Comparison of ENCODE assay signal across 29 mouse cellular contexts in genomic region chr7:96772966-96773365, GRCm38 (mm10).
DNase-seq lines count a peak whose midpoint lies in the region; ATAC-seq and TF ChIP-seq lines count a peak whose summit lies in the region.
"Had no signal": no experiment of that assay in that cellular context is flagged by ENCODE, and none has a peak within 500 bp of the region (broad histone marks: within the 10 kb centered on the region; RNA-seq: fewer than 3 reads in every experiment).

No protein-coding gene starts in this region.

- intact Hi-C loops in left cerebral cortex, postnatal 25 days (cut with DNase I) = loop anchor here (2.0 kb wide), 1 partner anchor 66 kb away; no protein-coding TSS in a partner anchor
- intact Hi-C loops in heart, adult 2 months (cut with DNase I) = loop anchor here (5.0 kb wide), 1 partner anchor 251 kb away; no protein-coding TSS in a partner anchor

- TF ChIP-seq EP300 in heart, adult 2 months (IDR thresholded peaks at IDR 0.05; ENCODE audit: insufficient read depth, low read depth, low read length) = no peak

- no peaks in the 10 kb centered on the region for H3K9me3 ChIP-seq in forebrain, embryonic 15.5 days
- peaks cover under 1% of the 10 kb centered on the region; the same call in 1 of the 2 replicates for H3K9me3 ChIP-seq in forebrain, embryonic 12.5 days
- H3K9me3 ChIP-seq in forebrain, postnatal 0 days (ENCODE audit: low read length) = no peaks in the 10 kb centered on the region
- H3K9me3 ChIP-seq: limb, embryonic 15.5 days; neural tube, embryonic 15.5 days; stomach, embryonic 15.5 days had no signal

- ATAC-seq in forebrain, embryonic 15.5 days (replicated peaks) = 0 out of 2 replicates have a peak, but pooled peaks have one; percentile 1
- no peak for ATAC-seq in forebrain, embryonic 12.5 days (ENCODE audit: low FRiP score)
- ATAC-seq in forebrain, postnatal 0 days = peak; percentile 26; the same call in 1 of the 2 replicates
- ATAC-seq: CD4-positive, CD25-positive, alpha-beta regulatory T cell, adult 4 months had no signal

- H3K4me1 ChIP-seq in forebrain, embryonic 15.5 days = peaks cover 33% of the 10 kb centered on the region
- peaks cover 20% of the 10 kb centered on the region; the same call in 1 of the 2 replicates for H3K4me1 ChIP-seq in forebrain, embryonic 12.5 days
- H3K4me1 ChIP-seq in forebrain, postnatal 0 days (ENCODE audit: insufficient read depth) = no peaks in the 10 kb centered on the region
- H3K4me1 ChIP-seq in heart, adult 2 months (ENCODE audit: control insufficient read depth, insufficient read depth, low read length) = no peaks in the 10 kb centered on the region

- H3K9ac ChIP-seq in forebrain, embryonic 15.5 days (replicated peaks) = no peak overlapping the region
- H3K9ac ChIP-seq in forebrain, embryonic 12.5 days = no peak overlapping the region
- H3K9ac ChIP-seq in forebrain, postnatal 0 days = no peak overlapping the region
- no peak overlapping the region for H3K9ac ChIP-seq in heart, adult 2 months (ENCODE audit: low read depth, low read length)
- H3K9ac ChIP-seq: heart, embryonic 12.5 days; hindbrain, embryonic 14.5 days; limb, embryonic 15.5 days; liver, embryonic 14.5 days; lung, embryonic 14.5 days; neural tube, embryonic 15.5 days; stomach, embryonic 15.5 days had no signal

- H3K27ac ChIP-seq in forebrain, embryonic 15.5 days (replicated peaks) = peak overlapping the region; percentile 73
- no peak overlapping the region for H3K27ac ChIP-seq in forebrain, embryonic 12.5 days
- H3K27ac ChIP-seq in forebrain, postnatal 0 days (ENCODE audit: low read depth, low read length) = no peak overlapping the region
- no peak overlapping the region for H3K27ac ChIP-seq in heart, adult 2 months
- H3K27ac ChIP-seq: gastrocnemius, adult 2 months; hindbrain, embryonic 14.5 days; limb, embryonic 15.5 days; liver, embryonic 14.5 days; neural tube, embryonic 15.5 days; stomach, embryonic 15.5 days had no signal

- H3K79me2 ChIP-seq in heart, adult 2 months (replicated peaks; ENCODE audit: control insufficient read depth, insufficient read depth, low read length) = no peaks in the 10 kb centered on the region

- H3K4me3 ChIP-seq in forebrain, embryonic 15.5 days = no peak overlapping the region
- H3K4me3 ChIP-seq in forebrain, embryonic 12.5 days (replicated peaks) = no peak overlapping the region
- no peak overlapping the region for H3K4me3 ChIP-seq in forebrain, postnatal 0 days (ENCODE audit: low read depth, low read length)
- no peak overlapping the region for H3K4me3 ChIP-seq in heart, adult 2 months
- H3K4me3 ChIP-seq: erythroblast, embryonic 14.5 days; gastrocnemius, adult 2 months; heart, embryonic 12.5 days; limb, embryonic 15.5 days; neural tube, embryonic 15.5 days; stomach, embryonic 15.5 days had no signal

- peak; percentile 36 to 73 for DNase-seq in left cerebral cortex, postnatal 25 days (ENCODE audit: low spot score in 2 of 2)
- no peak for DNase-seq in left cerebral cortex, adult 11 months (ENCODE audit: low spot score)
- DNase-seq in R1 (ENCODE audit: low read depth, low spot score) = peak; percentile 52
- DNase-seq in forebrain, postnatal 0 days = no peak
- no peak for DNase-seq in heart, adult 2 months
- DNase-seq in natural killer cell, adult 2 months (ENCODE audit: low spot score in 2 of 2) = no peak
- DNase-seq: adrenal gland, postnatal 14 days; gastrocnemius, adult 2 months; gastrocnemius, postnatal 36 days; heart, adult 18-20 months; heart, postnatal 4 days; kidney, adult 2 months; kidney, postnatal 36 days; lung, embryonic 14.5 days; lung, postnatal 14 days; midbrain, embryonic 14.5 days; retina, postnatal 1 day; right cerebral cortex, postnatal 14 days; thymus, postnatal 25 days had no signal

- no peak for TF ChIP-seq POLR2A in heart, adult 2 months (IDR thresholded peaks at IDR 0.05; ENCODE audit: insufficient read depth, low read depth, low read length)

- no peak for TF ChIP-seq CTCF in forebrain, postnatal 0 days (IDR thresholded peaks at IDR 0.05; ENCODE audit: low read depth)
- TF ChIP-seq CTCF in heart, adult 2 months (IDR thresholded peaks at IDR 0.05) = no peak

- no peaks in the 10 kb centered on the region for H3K27me3 ChIP-seq in forebrain, embryonic 15.5 days
- H3K27me3 ChIP-seq in forebrain, embryonic 12.5 days = no peaks in the 10 kb centered on the region
- no peaks in the 10 kb centered on the region for H3K27me3 ChIP-seq in forebrain, postnatal 0 days (ENCODE audit: insufficient read depth, low read length)
- no peaks in the 10 kb centered on the region for H3K27me3 ChIP-seq in heart, adult 2 months (ENCODE audit: control insufficient read depth, insufficient read depth, low read length)
- H3K27me3 ChIP-seq: limb, embryonic 15.5 days; neural tube, embryonic 15.5 days; stomach, embryonic 15.5 days had no signal

- peaks cover 12% of the 10 kb centered on the region for H3K36me3 ChIP-seq in forebrain, embryonic 15.5 days
- H3K36me3 ChIP-seq in forebrain, embryonic 12.5 days (replicated peaks) = peaks cover 13% of the 10 kb centered on the region
- peaks cover 8% of the 10 kb centered on the region for H3K36me3 ChIP-seq in forebrain, postnatal 0 days (ENCODE audit: insufficient read depth)
- H3K36me3 ChIP-seq in heart, adult 2 months (ENCODE audit: control insufficient read depth, insufficient read depth, low read length) = no peaks in the 10 kb centered on the region
- H3K36me3 ChIP-seq: heart, embryonic 12.5 days had no signal

- 69% methylated on average over 4 of the region's 4 CpGs for WGBS in forebrain, embryonic 15.5 days
- 80% methylated on average over 4 of the region's 4 CpGs for WGBS in forebrain, embryonic 12.5 days
- WGBS in forebrain, postnatal 0 days = 66% methylated on average over 4 of the region's 4 CpGs
- 81% methylated on average over 4 of the region's 4 CpGs for WGBS in heart, adult 2 months

- H3K4me2 ChIP-seq in forebrain, embryonic 15.5 days (replicated peaks) = no peak overlapping the region
- no peak overlapping the region for H3K4me2 ChIP-seq in forebrain, embryonic 12.5 days
- H3K4me2 ChIP-seq in forebrain, postnatal 0 days (ENCODE audit: low read depth) = no peak overlapping the region
- H3K4me2 ChIP-seq: heart, embryonic 12.5 days; hindbrain, embryonic 14.5 days; limb, embryonic 15.5 days; lung, embryonic 14.5 days; neural tube, embryonic 15.5 days; stomach, embryonic 15.5 days had no signal

Comparison
In these comparisons a context has a peak if more than half of its experiments do, and no peak if none do; other contexts are left out.
1. DNase-seq: peak in left cerebral cortex, postnatal 25 days (2 of 2) and R1 (single experiment); none in left cerebral cortex, adult 11 months (single experiment), forebrain, postnatal 0 days (single experiment), heart, adult 2 months (0 of 2) and natural killer cell, adult 2 months (0 of 2).